Mouse (Mus musculus): ENCODE measurements around the gene Ttc7b.

Ttc7b gene

GRCm38 (mm10) chr12:100520794-100521186 is at the start of gene Ttc7b:
TSS of gene Ttc7b (minus strand) at chr12:100520826.
- DNase-seq (ENCODE audit: low spot score in 2 of 2), result peak in 1 of 2 experiments; percentile 28

GRCm38 (mm10) chr12:100568831-100569230 is 48.2 kb upstream of the Ttc7b start:
- peak in 1 of 2 experiments; percentile 40 for DNase-seq (ENCODE audit: low spot score in 2 of 2)

DNA sequence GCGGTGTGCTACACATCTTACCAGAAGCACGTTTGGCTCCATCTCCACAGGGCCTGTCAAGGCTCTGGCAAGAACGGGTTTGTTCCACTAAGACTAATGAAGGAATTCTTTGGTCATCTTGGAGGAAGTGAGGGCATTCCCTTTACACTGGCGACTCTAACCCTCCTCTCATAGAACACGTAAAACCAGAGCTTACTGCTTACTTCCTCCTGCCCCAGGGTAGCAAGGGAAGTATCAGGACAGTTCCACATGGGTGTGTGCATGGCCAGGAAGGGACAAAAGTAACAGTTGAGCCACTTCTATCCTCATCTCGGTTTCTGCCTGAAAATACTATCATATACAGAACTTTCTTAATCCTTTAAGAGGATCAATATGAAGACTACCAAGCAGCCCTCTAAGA is 47.5 kb upstream of the Ttc7b start:
- no peak for DNase-seq (ENCODE audit: low spot score in 2 of 2)

- DNase-seq (ENCODE audit: low spot score in 2 of 2), result no peak
These were observed 47.0 kb upstream of the Ttc7b start for GRCm38 (mm10) chr12:100567627-100568026.

DNA sequence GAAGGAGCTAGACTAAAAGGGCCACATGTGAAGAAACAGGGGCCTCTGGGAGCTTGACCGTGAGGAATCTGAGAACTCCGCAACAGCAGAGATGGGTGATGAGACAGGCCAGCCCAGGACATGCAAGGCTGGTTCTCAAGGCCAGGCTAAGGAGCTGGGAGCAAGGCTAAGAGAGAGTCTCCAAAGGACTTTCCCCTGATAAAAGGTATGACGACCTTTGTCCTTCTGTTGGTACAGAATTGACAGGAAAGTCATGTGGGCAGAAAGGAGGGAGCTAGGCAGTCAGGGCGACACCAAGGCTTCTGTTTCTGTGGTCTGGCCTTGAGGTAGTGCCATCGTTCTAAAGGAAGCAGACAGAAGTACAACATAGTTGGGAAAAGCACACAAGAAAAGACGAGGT is 33.0 kb upstream of the Ttc7b start:
- DNase-seq (ENCODE audit: low spot score in 2 of 2), result no peak

- DNase-seq (ENCODE audit: low spot score in 2 of 2), result no peak
These were observed 31.3 kb upstream of the Ttc7b start for GRCm38 (mm10) chr12:100551972-100552371.

GRCm38 (mm10) chr12:100544194-100544567 is 23.6 kb upstream of the Ttc7b start:
- DNase-seq (ENCODE audit: low spot score in 2 of 2), result no peak

- no peak for DNase-seq (ENCODE audit: low spot score in 2 of 2)
These were observed 23.0 kb upstream of the Ttc7b start for GRCm38 (mm10) chr12:100543437-100544193.

DNA sequence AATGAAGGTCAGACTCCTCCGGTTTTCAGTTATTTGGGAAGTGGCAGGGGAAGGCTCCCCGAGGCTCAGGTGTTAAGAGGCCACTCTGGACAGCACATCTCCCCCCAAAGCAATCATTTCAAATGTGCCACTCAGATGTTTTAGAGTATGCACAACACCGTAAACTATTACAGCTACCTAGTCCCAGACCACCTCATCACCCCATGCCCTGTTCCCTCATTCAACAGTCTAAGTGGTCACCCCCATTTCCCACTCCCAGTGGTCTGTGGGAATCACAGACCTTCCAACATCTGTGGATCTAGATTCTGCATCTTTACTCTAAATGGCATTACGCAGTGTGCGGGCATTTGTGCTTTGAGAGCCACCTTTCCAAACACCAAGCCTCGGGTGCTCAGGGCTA is 21.9 kb upstream of the Ttc7b start:
- no peak for DNase-seq (ENCODE audit: low spot score in 2 of 2)

GRCm38 (mm10) chr12:100542076-100542475 is 21.4 kb upstream of the Ttc7b start:
- no peak for DNase-seq (ENCODE audit: low spot score in 2 of 2)

DNA sequence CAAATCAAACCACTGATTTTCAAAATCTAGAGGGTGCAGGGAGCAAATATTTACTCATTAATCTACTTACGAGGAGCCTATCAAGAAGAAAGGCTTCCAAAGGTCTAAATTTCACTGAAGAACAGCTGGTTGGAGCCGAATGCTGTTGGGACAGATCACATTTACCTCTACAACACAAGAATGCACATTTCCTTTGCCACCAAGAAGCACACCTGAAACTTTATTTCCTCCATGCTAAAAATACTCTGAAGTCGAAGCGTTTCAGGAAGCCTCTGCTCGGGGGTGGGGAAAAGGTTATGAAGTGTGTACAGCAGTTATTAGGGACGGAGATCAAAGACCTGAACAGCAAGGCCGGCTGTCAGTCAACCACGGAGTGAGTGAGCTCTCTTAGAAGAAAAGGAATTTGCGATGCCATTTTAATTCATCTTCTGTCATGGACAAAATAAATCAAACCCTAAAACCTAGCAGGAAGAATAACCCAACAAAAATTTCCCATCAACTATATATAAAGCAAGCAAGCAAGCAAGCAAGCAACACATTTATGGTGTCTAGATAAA is 18.6 kb upstream of the Ttc7b start:
- no peak for DNase-seq (ENCODE audit: low spot score in 2 of 2)

DNA sequence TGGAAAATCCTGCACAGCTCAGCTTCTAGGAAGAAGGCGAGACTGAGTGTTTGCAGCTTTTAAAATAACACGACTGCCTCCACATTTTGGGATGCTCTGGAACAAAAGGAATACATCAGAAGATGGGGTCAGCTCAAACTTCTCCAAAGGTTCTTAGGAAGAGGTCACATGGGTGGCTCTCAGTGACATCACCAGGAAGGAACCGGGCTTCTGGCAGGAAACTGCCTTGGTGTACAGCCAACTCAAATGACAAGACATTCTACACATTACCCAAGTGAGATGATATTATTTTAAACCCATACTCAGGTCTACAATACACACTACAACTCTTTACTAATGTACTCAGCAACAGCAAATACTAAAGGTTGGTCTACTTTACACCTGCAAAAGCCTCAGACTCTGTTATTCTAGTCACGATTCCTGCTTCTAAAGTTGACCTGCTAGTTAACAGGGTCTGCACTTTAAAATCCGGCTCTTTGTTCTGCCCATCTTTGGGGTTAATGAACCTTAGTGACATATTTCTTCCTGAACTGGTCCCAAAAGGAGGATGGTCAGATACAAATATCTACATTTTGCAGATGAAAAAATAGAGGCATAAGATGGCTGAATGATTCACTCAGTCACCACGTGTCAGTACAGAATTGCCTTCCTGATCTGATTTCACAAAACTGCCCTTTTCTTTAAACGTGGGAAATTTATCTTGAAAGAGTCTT is 18.0 kb upstream of the Ttc7b start:
- no peak for DNase-seq (ENCODE audit: low spot score in 2 of 2)

DNA sequence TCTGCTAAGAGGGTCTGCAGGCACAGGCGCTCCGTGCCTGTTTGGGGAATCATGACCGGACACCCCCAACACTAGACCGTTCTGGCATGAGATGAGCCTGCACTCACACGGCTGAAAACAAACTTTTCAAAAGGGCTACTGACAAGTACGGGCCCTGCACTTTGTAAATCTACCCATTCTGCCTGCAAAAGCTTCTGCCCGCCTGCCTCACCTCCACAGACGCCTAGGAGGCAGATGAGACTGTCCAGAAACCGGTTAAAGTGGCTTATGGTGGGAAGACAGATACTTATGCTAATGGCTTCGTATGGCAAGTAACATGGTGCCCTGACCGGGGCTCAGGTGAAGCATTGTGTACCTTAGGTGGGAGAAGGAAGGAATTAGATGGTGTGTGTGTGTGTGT is 16.5 kb upstream of the Ttc7b start:
- no peak for DNase-seq (ENCODE audit: low spot score in 2 of 2)

DNA sequence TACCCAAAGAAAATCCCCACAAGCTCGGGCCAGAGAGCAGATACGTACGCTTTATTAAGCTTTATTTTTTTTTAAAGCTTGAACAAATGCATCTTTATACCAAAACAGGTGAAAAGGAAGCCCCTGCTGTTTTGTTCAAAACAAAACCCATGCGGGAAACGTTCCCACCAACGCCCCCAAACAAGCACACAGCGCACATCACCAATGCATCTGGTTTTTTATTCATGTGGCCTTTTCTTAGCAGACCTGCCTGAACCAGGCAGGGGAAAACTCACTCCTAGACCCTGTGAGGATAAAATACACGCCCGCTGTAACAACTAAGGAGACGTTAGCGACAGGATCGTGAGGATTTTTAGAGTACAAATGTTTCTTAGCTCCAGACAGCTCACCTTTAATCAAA is 14.4 kb upstream of the Ttc7b start:
- no peak for DNase-seq (ENCODE audit: low spot score in 2 of 2)

- DNase-seq (ENCODE audit: low spot score in 2 of 2), result no peak
These were observed 13.4 kb upstream of the Ttc7b start for GRCm38 (mm10) chr12:100534028-100534427.

DNA sequence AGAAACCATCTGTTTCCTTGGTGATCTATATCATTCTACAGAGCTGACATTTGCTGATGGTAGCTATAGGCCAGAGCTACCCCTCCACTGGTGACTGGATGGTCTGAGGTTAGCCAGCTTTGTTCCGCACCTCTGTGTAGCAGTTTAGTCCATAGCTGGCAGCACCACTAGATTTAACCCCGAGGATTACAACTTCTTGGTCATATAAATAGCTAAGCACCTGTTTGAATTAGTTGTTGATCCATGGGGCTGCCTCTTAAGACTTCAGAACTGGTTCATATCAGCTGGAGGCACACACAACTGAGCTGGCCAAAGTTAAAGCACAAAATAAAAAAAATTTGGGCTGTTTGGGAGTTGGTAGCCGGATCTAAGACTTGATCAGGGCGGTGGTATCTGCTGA is 12.6 kb upstream of the Ttc7b start:
- DNase-seq (ENCODE audit: low spot score in 2 of 2), result no peak

- DNase-seq (ENCODE audit: low spot score in 2 of 2), result no peak
These were observed 11.1 kb upstream of the Ttc7b start for GRCm38 (mm10) chr12:100531740-100532139.

GRCm38 (mm10) chr12:100530871-100531270 is 10.2 kb upstream of the Ttc7b start:
- DNase-seq (ENCODE audit: low spot score in 2 of 2), result no peak

- DNase-seq (ENCODE audit: low spot score in 2 of 2), result no peak
These were observed 9.0 kb upstream of the Ttc7b start for GRCm38 (mm10) chr12:100529651-100530050.

DNA sequence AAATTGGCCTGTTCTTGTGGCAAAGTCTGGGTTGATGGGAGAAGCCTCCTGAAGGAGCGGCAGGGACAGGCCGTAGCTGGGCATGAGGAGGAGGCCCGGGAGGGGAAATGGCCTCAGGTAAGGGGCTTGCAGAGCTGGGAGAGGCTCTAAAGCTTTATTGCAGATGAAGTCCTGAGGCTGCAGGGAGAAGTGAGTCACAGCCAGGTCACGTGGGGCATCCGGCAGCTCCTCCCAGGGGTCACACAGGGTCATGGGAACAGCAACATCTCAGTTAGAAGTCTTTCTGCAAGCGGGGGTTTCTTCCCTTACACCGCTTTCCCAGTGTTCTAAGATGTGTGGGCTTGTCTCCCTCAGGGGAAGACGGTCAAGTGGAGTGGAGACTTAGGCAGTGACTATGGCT is 8.5 kb upstream of the Ttc7b start:
- no peak for DNase-seq (ENCODE audit: low spot score in 2 of 2)

GRCm38 (mm10) chr12:100528246-100528645 is 7.6 kb upstream of the Ttc7b start:
- no peak for DNase-seq (ENCODE audit: low spot score in 2 of 2)

DNA sequence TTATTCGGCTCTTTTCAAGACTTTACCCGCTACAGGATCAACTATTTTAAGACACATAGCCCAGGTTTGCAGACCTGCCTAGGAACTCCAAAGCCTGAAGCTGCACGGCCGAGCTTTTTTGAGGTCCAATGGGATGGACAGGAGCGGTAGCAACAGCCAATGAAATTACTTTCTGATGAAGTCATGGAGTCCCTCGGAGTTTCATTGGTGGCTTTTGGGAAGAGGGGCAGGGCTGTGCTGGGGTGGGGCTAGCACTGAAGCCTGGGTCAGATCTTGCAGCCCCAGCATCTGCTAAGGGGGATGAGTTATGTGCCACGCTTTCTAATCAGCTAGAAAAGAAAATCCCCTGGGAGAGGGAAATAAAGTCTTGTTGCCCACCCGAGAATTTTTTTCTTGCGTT is 7.1 kb upstream of the Ttc7b start:
- peak; percentile 73 to 76 for DNase-seq (ENCODE audit: low spot score in 2 of 2)

DNA sequence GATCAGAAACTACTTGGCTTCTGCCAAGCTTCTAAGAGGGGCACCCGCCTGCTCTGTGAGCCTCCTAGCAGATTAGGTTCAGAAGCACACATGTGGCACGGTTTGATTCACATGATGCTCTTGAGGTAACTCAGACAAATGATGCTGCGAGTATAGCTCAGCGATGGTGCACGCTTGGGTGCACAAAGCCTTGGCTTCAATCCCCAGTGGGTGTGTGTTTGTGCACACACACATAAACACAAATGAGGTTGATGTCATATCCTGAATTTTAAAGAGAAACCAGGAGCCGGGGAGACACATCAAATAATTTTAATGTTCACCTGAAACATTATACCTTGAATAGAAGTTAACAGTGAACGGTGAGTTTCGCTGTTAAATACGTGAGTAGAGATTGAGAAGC is 6.6 kb upstream of the Ttc7b start:
- no peak for DNase-seq (ENCODE audit: low spot score in 2 of 2)

Data from frontal cortex, postnatal 14 days (tissue).